Mouse (Mus musculus): Measurements from ENCODE around the gene Epha1.

- TF ChIP-seq ZKSCAN1 (IDR thresholded peaks at IDR 0.05; ENCODE audit: low read depth, low read length) (no peak), CTCF (IDR thresholded peaks at IDR 0.05 in 2 of 3, conservative IDR thresholded peaks at IDR 0.05 in 1 of 3; ENCODE audit: control insufficient read depth in 1 of 3, insufficient read depth in 1 of 3, low read depth in 2 of 3, low read length in 3 of 3, poor library complexity in 1 of 3, severe bottlenecking in 1 of 3) (peak; percentile 70 to 72 (median 72)), RAD21 (IDR thresholded peaks at IDR 0.05; ENCODE audit: low read depth, low read length) (peak; percentile 48), POLR2A (IDR thresholded peaks at IDR 0.05; ENCODE audit: control insufficient read depth in 1 of 2, insufficient read depth in 1 of 2, low read depth in 1 of 2, low read length in 2 of 2, poor library complexity in 1 of 2) (no peak), GATA1 (IDR thresholded peaks at IDR 0.05; ENCODE audit: low read depth, low read length) (no peak), MAFK (IDR thresholded peaks at IDR 0.05; ENCODE audit: borderline replicate concordance, low read depth, low read length) (no peak), EP300 (IDR thresholded peaks at IDR 0.05; ENCODE audit: low read depth in 1 of 2, low read length in 2 of 2) (no peak), MEF2A (IDR thresholded peaks at IDR 0.05; ENCODE audit: extremely low read depth, insufficient replicate concordance, low read depth, low read length, poor library complexity, severe bottlenecking) (no peak)
These were observed 47.8 kb downstream of the Epha1 start for GRCm38 (mm10) chr6:42325268-42325609.

Measured in MEL (cell line).